Mouse (Mus musculus) midbrain, embryonic 14.5 days (tissue): Measurements from ENCODE around the gene Cryzl1. TPM values are rescaled to one million over a fixed set of nuclear protein-coding genes. Genes with fewer than 3 reads are reported as not detected.

Source experiments
- ATAC-seq: fragments of 200-750 bp; cut with Nextera tagmentation; 2 replicates; pipeline ENCODE4 v1.8.0; 2017; ENCODE audit warnings: moderate number of reproducible peaks, moderate library complexity; ENCODE audit not compliant: low FRiP score, low TSS enrichment
- DNase-seq: peaks from one replicate; pipeline ENCODE4 v3.0.0-alpha.2; 2015
- H3K27ac ChIP-seq: fragments of 300-500 bp; sonication (generic); replicated peaks from 2 replicates; pipeline ENCODE4 v1.5.1; 2014; ENCODE audit warnings: mild to moderate bottlenecking, low read depth, low read length, moderate library complexity
- H3K27me3 ChIP-seq: fragments of 300-500 bp; sonication (generic); 2 replicates; pipeline ENCODE4 v1.6.1; 2014; ENCODE audit warnings: low read length, control low read depth, mixed read lengths; ENCODE audit not compliant: control insufficient read depth, insufficient read depth
- H3K36me3 ChIP-seq: fragments of 300-500 bp; sonication (generic); 2 replicates; pipeline ENCODE4 v1.6.1; 2014; ENCODE audit warnings: low read length, control low read depth; ENCODE audit not compliant: control insufficient read depth, insufficient read depth
- H3K4me1 ChIP-seq: fragments of 300-500 bp; sonication (generic); 2 replicates; pipeline ENCODE4 v1.6.1; 2014; ENCODE audit warnings: mild to moderate bottlenecking, antibody characterized with exemption, low read length, control low read depth; ENCODE audit not compliant: control insufficient read depth, insufficient read depth
- H3K4me2 ChIP-seq: fragments of 300-500 bp; sonication (generic); 2 replicates; pipeline ENCODE4 v1.6.1; 2014; ENCODE audit warnings: mild to moderate bottlenecking, low read length, moderate library complexity
- H3K4me3 ChIP-seq: fragments of 300-500 bp; sonication (generic); replicated peaks from 2 replicates; pipeline ENCODE4 v1.5.1; 2014; ENCODE audit warnings: low read depth, low read length
- H3K9ac ChIP-seq: fragments of 300-500 bp; sonication (generic); replicated peaks from 2 replicates; pipeline ENCODE4 v1.6.1; 2014; ENCODE audit warnings: mild to moderate bottlenecking, low read length, moderate library complexity
- H3K9me3 ChIP-seq: fragments of 300-500 bp; sonication (generic); 2 replicates; pipeline ENCODE4 v1.6.1; 2016; ENCODE audit warnings: low read length, control low read depth, mixed read lengths; ENCODE audit not compliant: control insufficient read depth
- WGBS: fragments of 180-500 bp; shearing (Covaris S2); extraction: QIAGEN DNeasy Blood & Tissue Kit; methylation state at CpG from one replicate; pipeline ENCODE4 v1.1.7; 2014; 5-methylcytosine and 5-hydroxymethylcytosine counted together
- polyA plus RNA-seq: library from polyadenylated mRNA; unstranded; fragments of >200 nt; fragmentation: Nextera tagmentation; extraction: Ambion mirVana; gene quantifications from 2 replicates; pipeline ENCODE4 v1.2.1, GENCODE M21; 2014

Gene Cryzl1
- polyA plus RNA-seq, 1 experiment from 2014 or later, result 113 TPM

GRCm38 (mm10) chr16:91747567-91747966 is 18.8 kb upstream of the Cryzl1 start:
- ATAC-seq (no peak), DNase-seq (no peak)
- 0 out of 2 replicates have a peak, but pooled peaks cover 2% of the 10 kb centered on the region for H3K36me3 ChIP-seq
- no peaks in the 10 kb centered on the region for H3K4me1 ChIP-seq
- no peak overlapping the region for H3K27ac ChIP-seq
- H3K9me3 ChIP-seq, result no peaks in the 10 kb centered on the region
- 89% methylated on average over 6 of the region's 6 CpGs for WGBS
- no peak overlapping the region for H3K4me2 ChIP-seq
- no peak overlapping the region for H3K4me3 ChIP-seq
- no peak overlapping the region for H3K9ac ChIP-seq
- no peaks in the 10 kb centered on the region for H3K27me3 ChIP-seq

GRCm38 (mm10) chr16:91746101-91746950 is 17.6 kb upstream of the Cryzl1 start:
- 78% methylated on average over 14 of the region's 14 CpGs for WGBS
- Histone ChIP-seq H3K27ac (no peak overlapping the region), H3K4me2 (no peak overlapping the region), H3K27me3 (no peaks in the 10 kb centered on the region), H3K36me3 (0 out of 2 replicates have a peak, but pooled peaks cover 2% of the 10 kb centered on the region), H3K4me1 (no peaks in the 10 kb centered on the region), H3K9ac (no peak overlapping the region), H3K9me3 (no peaks in the 10 kb centered on the region), H3K4me3 (no peak overlapping the region)
- DNase-seq (peak; percentile 50), ATAC-seq (no peak)

- no peak overlapping the region for H3K27ac ChIP-seq
- H3K9me3 ChIP-seq, result no peaks in the 10 kb centered on the region
- DNase-seq (no peak), ATAC-seq (no peak)
- no peaks in the 10 kb centered on the region for H3K27me3 ChIP-seq
- H3K36me3 ChIP-seq, result 0 out of 2 replicates have a peak, but pooled peaks cover 2% of the 10 kb centered on the region
- 0 out of 2 replicates have a peak, but pooled peaks cover 4% of the 10 kb centered on the region for H3K4me1 ChIP-seq
- no peak overlapping the region for H3K4me3 ChIP-seq
- no peak overlapping the region for H3K4me2 ChIP-seq
- no peak overlapping the region for H3K9ac ChIP-seq
- WGBS, result 85% methylated on average over 7 of the region's 7 CpGs
Measured at GRCm38 (mm10) chr16:91743055-91743454, 14.3 kb upstream of the Cryzl1 start.

GRCm38 (mm10) chr16:91740918-91741255 is 12.1 kb upstream of the Cryzl1 start:
- ATAC-seq (no peak), DNase-seq (no peak)
- Histone ChIP-seq H3K27me3 (no peaks in the 10 kb centered on the region), H3K4me1 (0 out of 2 replicates have a peak, but pooled peaks cover 4% of the 10 kb centered on the region), H3K4me2 (no peak overlapping the region), H3K36me3 (0 out of 2 replicates have a peak, but pooled peaks cover 2% of the 10 kb centered on the region), H3K9ac (no peak overlapping the region), H3K4me3 (no peak overlapping the region), H3K27ac (no peak overlapping the region), H3K9me3 (no peaks in the 10 kb centered on the region)
- 67% methylated on average over 7 of the region's 7 CpGs for WGBS

- Histone ChIP-seq H3K4me2 (no peak overlapping the region), H3K9ac (no peak overlapping the region), H3K4me1 (0 out of 2 replicates have a peak, but pooled peaks cover 4% of the 10 kb centered on the region), H3K9me3 (no peaks in the 10 kb centered on the region), H3K36me3 (0 out of 2 replicates have a peak, but pooled peaks cover 2% of the 10 kb centered on the region), H3K27ac (no peak overlapping the region), H3K4me3 (no peak overlapping the region), H3K27me3 (no peaks in the 10 kb centered on the region)
- 66% methylated on average over 8 of the region's 8 CpGs for WGBS
- DNase-seq, result no peak
- no peak for ATAC-seq
Measured at GRCm38 (mm10) chr16:91740184-91740917, 11.6 kb upstream of the Cryzl1 start.

GRCm38 (mm10) chr16:91738505-91738904 is 9.7 kb upstream of the Cryzl1 start:
- no peak overlapping the region for H3K4me2 ChIP-seq
- no peak overlapping the region for H3K9ac ChIP-seq
- ATAC-seq (no peak), DNase-seq (no peak)
- peaks cover 15% of the 10 kb centered on the region; the same call in 1 of the 2 replicates for H3K4me1 ChIP-seq
- 91% methylated on average over 6 of the region's 6 CpGs for WGBS
- no peaks in the 10 kb centered on the region for H3K9me3 ChIP-seq
- H3K27ac ChIP-seq, result no peak overlapping the region
- H3K4me3 ChIP-seq, result no peak overlapping the region
- no peaks in the 10 kb centered on the region for H3K27me3 ChIP-seq
- H3K36me3 ChIP-seq, result no peaks in the 10 kb centered on the region

GRCm38 (mm10) chr16:91736046-91736816 is 7.5 kb upstream of the Cryzl1 start:
- no peaks in the 10 kb centered on the region for H3K36me3 ChIP-seq
- H3K4me2 ChIP-seq, result no peak overlapping the region
- ATAC-seq, result no peak
- DNase-seq, result no peak
- H3K9ac ChIP-seq, result no peak overlapping the region
- no peak overlapping the region for H3K27ac ChIP-seq
- WGBS, result 76% methylated on average over 7 of the region's 7 CpGs
- H3K9me3 ChIP-seq, result no peaks in the 10 kb centered on the region
- no peaks in the 10 kb centered on the region for H3K27me3 ChIP-seq
- H3K4me3 ChIP-seq, result no peak overlapping the region
- peaks cover 32% of the 10 kb centered on the region for H3K4me1 ChIP-seq

GRCm38 (mm10) chr16:91734771-91735170 is 6.0 kb upstream of the Cryzl1 start:
- 72% methylated on average over 5 of the region's 5 CpGs for WGBS
- DNase-seq, result no peak
- no peak for ATAC-seq
- Histone ChIP-seq H3K4me1 (peaks cover 31% of the 10 kb centered on the region), H3K4me2 (no peak overlapping the region), H3K9me3 (no peaks in the 10 kb centered on the region), H3K36me3 (no peaks in the 10 kb centered on the region), H3K4me3 (no peak overlapping the region), H3K27ac (no peak overlapping the region), H3K27me3 (no peaks in the 10 kb centered on the region), H3K9ac (no peak overlapping the region)
